Mouse (Mus musculus) E14TG2a.4 (cell line): ENCODE results near the gene Chkb.
A peak's percentile ranks its signal among the peaks of the same experiment; 100 is the strongest.

Source experiments
- H3K27me3 ChIP-seq: 2 replicates; pipeline ENCODE4 v1.6.1; 2014; ENCODE audit warnings: low read length, control low read depth; ENCODE audit not compliant: insufficient read depth
- H3K36me3 ChIP-seq: 2 replicates; pipeline ENCODE4 v1.6.1; 2014; ENCODE audit warnings: low read length, control low read depth; ENCODE audit not compliant: insufficient read depth
- H3K4me1 ChIP-seq: replicated peaks from 2 replicates; pipeline ENCODE4 v1.6.1; 2014; ENCODE audit warnings: low read depth, low read length, control low read depth
- H3K4me3 ChIP-seq: replicated peaks from 2 replicates; pipeline ENCODE4 v1.5.1; 2014; ENCODE audit warnings: mild to moderate bottlenecking, low read length
- H3K9me3 ChIP-seq: 2 replicates; pipeline ENCODE4 v1.6.1; 2014; ENCODE audit warnings: low read length, control low read depth
- CTCF ChIP-seq: conservative IDR thresholded peaks from 2 replicates; pipeline ENCODE4 v1.5.1; 2014; ENCODE audit warnings: low read length
- NANOG ChIP-seq: IDR thresholded peaks from 2 replicates; pipeline ENCODE4 v1.6.1; 2014; ENCODE audit warnings: borderline replicate concordance, low read length, mixed read lengths
- POU5F1 ChIP-seq: IDR thresholded peaks from 2 replicates; pipeline ENCODE4 v1.6.1; 2014; ENCODE audit warnings: low read length, borderline replicate concordance

Gene Chkb

DNA sequence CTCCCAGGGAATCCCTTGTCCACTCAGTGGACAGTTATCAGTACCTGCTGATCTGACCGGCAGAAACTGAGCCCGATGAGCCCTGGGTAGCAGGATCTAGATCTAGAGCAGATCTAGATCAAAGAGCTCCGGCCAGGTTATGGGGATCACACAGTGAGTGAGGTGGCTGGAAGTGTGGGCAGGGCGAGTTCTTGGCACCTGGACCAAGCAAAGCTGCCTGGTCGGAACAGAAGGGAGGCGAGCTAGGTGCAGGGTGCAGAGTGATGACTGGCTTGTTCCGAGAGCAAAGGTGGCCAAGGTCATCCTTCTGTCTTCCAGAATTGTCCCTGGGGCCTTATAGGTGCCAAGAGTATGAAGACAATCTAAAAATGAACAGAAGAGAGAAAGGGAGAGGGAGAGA, 30.1 kb upstream of the Chkb start:
- peaks cover 59% of the 10 kb centered on the region for H3K4me1 ChIP-seq
- no peak overlapping the region for H3K4me3 ChIP-seq
- peaks cover 12% of the 10 kb centered on the region; the same call in 1 of the 2 replicates for H3K36me3 ChIP-seq
- H3K27me3 ChIP-seq = peaks cover 56% of the 10 kb centered on the region
- TF ChIP-seq POU5F1 = no peak
- no peak for TF ChIP-seq CTCF
- no peak for TF ChIP-seq NANOG
- no peaks in the 10 kb centered on the region for H3K9me3 ChIP-seq

DNA sequence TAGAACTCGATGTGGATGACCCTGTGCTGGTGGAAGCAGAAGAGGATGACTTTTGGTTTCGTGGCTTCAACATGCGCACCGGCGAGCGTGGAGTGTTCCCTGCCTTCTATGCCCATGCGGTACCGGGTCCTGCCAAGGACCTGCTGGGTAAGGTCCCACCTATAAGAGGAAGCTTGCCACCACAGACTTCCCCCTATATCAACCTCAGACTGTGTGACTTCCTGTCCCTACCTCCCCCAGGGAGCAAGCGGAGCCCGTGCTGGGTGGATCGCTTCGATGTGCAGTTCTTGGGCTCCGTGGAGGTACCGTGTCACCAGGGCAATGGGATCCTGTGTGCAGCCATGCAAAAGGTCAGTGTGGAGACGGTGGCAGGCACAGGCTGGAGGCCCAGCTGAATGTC, 29.2 kb upstream of the Chkb start:
- no peaks in the 10 kb centered on the region for H3K9me3 ChIP-seq
- peaks cover 12% of the 10 kb centered on the region; the same call in 1 of the 2 replicates for H3K36me3 ChIP-seq
- TF ChIP-seq CTCF (no peak), POU5F1 (no peak), NANOG (no peak)
- peaks cover 63% of the 10 kb centered on the region for H3K27me3 ChIP-seq
- H3K4me1 ChIP-seq = peaks cover 62% of the 10 kb centered on the region
- H3K4me3 ChIP-seq = no peak overlapping the region

DNA sequence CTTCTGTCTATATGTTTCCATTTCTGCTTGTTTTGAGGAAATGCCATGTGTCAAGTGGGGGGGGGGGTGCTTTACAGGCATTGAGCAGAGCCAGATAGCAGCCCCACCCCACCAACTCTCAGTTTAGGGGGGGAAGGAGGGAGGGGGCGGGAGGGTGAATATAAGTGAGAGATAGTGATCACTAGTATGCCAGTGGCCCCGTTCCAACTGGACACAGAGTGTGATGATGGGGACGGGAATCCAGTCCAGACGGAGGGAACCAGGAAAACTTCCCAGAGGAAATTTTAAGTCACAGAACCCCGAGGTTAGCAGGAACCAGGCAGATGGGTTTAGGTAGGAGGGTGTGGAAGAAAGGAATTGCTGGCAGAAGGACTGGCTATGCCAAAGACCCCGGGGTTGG, 25.9 kb upstream of the Chkb start:
- H3K36me3 ChIP-seq = peaks cover 12% of the 10 kb centered on the region; the same call in 1 of the 2 replicates
- TF ChIP-seq NANOG (no peak), CTCF (no peak), POU5F1 (no peak)
- H3K9me3 ChIP-seq = no peaks in the 10 kb centered on the region
- H3K4me1 ChIP-seq = peaks cover 44% of the 10 kb centered on the region
- H3K4me3 ChIP-seq = no peak overlapping the region
- peaks cover 93% of the 10 kb centered on the region for H3K27me3 ChIP-seq

DNA sequence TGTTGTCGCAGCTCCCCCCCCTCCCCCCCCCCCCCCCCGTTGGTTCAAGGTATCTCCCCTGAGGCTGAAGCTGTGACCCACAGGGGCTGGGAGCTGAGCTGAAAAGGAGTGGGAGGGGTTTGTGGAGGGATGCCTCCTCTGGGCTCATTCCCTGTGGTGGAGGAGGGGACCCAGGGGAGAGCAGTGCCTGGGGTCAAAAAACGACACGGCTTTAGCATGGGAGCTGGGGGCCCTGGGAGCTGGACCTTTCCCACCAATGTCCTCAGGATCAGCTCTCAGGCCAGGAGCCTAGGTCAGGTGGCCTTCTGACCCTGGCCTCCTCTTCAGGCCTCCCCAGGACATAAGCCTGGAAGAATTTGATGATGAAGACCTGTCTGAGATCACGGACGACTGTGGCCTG, 25.1 kb upstream of the Chkb start:
- Histone ChIP-seq H3K4me3 (no peak overlapping the region), H3K4me1 (peaks cover 37% of the 10 kb centered on the region), H3K9me3 (no peaks in the 10 kb centered on the region), H3K27me3 (peaks cover 95% of the 10 kb centered on the region), H3K36me3 (peaks cover 12% of the 10 kb centered on the region; the same call in 1 of the 2 replicates)
- TF ChIP-seq POU5F1 (no peak), CTCF (no peak), NANOG (no peak)

DNA sequence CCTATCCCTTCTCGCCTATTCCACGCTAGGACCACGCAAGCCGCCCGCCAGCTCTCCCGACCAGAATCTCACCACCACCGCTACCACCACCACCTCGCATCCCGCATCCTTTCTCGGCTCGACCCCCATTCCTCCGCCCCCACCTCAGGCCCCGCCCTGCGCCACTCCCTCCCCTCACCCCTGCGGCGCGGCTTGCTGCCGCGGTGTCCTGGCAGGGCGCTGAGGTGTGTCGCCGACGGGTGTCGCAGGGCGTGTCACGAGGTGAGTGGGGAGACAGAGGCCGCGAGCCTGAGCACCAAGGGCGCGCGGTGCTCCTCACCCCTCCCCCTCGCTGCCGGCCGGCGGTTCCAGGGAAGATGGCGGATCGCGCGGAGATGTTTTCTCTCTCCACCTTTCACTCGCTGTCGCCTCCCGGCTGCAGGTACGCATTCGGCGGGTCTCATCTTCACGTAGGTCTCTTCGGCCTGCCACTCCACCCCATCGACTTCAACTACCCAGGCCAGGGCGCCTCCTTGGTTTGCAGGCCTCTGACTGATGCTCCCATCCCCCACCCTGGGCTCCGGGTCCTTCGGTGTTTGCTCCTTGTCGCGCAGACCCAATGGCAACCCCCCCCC, 24.3 kb upstream of the Chkb start, which contains the start of gene Mapk8ip2:
Gene Mapk8ip2 (plus strand): TSS at position 49 of the 614 bp plus-strand sequence.
- TF ChIP-seq POU5F1 (no peak), NANOG (no peak), CTCF (no peak)
- Histone ChIP-seq H3K9me3 (no peaks in the 10 kb centered on the region), H3K4me3 (peak within 1 kb of the TSS; percentile 81), H3K27me3 (peaks cover 97% of the 10 kb centered on the region), H3K36me3 (peaks cover 9% of the 10 kb centered on the region; the same call in 1 of the 2 replicates), H3K4me1 (peaks cover 34% of the 10 kb centered on the region)

DNA sequence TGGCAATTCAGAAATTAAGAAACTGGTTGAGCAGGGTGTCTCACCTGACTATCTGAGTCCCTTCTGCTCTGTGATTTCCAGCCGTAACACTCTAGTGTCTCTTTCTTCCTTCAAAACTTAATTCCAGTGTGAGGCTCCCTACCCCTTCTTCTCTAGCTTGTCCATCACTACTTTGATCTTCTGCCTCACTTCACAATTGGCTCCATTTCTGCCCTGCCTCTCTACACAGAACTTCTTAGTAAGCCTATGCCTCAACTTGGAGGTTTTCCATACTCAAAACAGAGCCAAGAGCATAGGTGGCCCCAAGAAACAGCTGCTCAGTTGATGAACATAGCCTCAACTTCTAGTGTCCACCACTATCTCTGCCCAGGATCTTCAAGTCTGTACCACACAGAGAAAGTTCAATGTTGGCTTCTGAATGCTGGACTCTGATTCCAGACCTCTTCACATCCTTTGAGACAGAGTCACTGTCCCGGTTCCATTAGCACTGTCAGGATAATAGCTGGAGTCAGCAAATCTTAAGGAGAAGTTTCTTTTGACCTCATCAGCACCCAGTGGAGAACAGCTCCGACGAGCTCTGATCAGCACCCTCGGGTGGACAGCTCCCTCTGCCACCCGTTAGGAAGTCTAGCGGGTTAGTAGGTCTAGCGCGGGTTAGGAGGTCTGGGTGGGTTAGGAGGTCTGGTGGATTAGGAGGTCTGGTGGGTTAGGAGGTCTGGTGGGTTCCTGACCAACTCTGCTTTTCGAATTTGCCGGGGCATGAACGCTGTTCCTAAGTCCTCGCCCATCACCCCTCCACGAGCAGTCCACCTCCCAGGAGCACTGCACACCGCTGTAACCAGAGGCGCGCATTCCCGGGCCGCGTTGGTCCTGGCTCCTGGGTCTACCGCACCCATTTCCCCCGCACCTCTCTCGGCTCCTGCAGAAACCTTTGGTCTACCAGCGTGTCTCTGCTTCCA, 23.5 kb upstream of the Chkb start:
- TF ChIP-seq POU5F1 = no peak
- no peak for TF ChIP-seq NANOG
- Histone ChIP-seq H3K27me3 (peaks cover 92% of the 10 kb centered on the region), H3K4me1 (peaks cover 33% of the 10 kb centered on the region), H3K36me3 (peaks cover 3% of the 10 kb centered on the region; the same call in 1 of the 2 replicates), H3K9me3 (no peaks in the 10 kb centered on the region), H3K4me3 (peak overlapping the region; percentile 81)

DNA sequence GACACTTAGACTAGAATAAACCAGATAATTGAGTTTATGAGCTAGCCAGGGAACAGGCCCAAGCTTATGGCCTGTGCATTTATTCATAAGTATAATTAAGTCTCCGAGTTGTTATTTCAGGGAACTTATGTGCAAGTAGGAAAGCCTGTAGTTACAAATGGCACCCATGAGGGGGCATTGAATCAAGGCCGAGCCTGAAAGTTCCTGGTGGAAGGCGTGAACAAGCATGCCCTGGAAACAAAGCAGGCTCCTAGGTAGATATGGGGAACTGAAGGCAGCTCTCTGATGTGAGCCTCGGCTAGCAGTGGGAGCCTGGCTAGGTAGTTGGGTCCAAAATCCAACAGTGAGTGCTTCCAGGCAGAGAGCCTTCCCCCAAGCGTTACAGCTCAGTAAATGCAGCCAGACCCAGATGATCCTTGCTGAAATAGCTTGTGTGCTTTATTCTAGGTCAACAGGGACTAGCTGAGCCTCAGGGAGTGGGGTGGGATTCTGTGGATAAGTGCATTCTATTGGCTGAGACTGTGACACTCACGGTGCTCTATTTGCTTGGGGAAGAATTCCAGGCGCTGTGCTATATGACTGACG, 12.9 kb upstream of the Chkb start:
- H3K4me1 ChIP-seq = peaks cover 4% of the 10 kb centered on the region; the same call in 1 of the 2 replicates
- TF ChIP-seq CTCF (peak; percentile 34), POU5F1 (no peak)
- H3K36me3 ChIP-seq = no peaks in the 10 kb centered on the region
- peaks cover 42% of the 10 kb centered on the region for H3K27me3 ChIP-seq
- no peaks in the 10 kb centered on the region for H3K9me3 ChIP-seq
- no peak overlapping the region for H3K4me3 ChIP-seq

DNA sequence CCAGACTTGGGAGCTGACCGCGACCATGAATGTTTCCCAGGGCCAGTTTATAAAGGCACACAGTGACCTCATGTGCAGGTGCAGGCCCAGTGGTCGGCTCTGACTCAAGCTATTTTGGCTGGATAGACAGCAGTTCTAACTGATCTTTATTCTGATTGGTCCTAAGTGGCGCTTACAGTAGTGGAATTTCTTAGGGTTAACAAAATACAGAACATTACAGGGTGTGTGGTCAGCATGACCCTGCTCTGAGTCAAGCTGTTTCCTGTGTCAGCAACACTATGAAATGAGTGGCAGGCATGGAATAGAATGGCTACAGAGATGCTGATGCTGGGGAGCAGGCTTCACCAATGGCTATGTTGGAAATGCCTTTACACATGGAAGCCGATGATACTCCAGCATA, 6.2 kb upstream of the Chkb start:
- H3K9me3 ChIP-seq = no peaks in the 10 kb centered on the region
- H3K4me3 ChIP-seq = no peak overlapping the region
- peaks cover 22% of the 10 kb centered on the region for H3K27me3 ChIP-seq
- TF ChIP-seq CTCF (no peak), POU5F1 (no peak), NANOG (no peak)
- peaks cover 12% of the 10 kb centered on the region for H3K4me1 ChIP-seq
- H3K36me3 ChIP-seq = no peaks in the 10 kb centered on the region
